Mouse (Mus musculus): ENCODE data around the gene Rbm20. TPM values are rescaled to one million over a fixed set of nuclear protein-coding genes. Genes with fewer than 3 reads are reported as not detected.

Gene Rbm20
- polyA plus RNA-seq, 1 experiment = not detected

GRCm38 (mm10) chr19:53786239-53786638 lies 109.1 kb downstream of the Rbm20 start:
- H3K4me3 ChIP-seq (ENCODE audit: insufficient read depth, low read depth, low read length) = no peak overlapping the region
- no peak overlapping the region for H3K27ac ChIP-seq (ENCODE audit: insufficient read depth, low read depth, low read length)
- no peaks in the 10 kb centered on the region for H3K4me1 ChIP-seq (ENCODE audit: control insufficient read depth, insufficient read depth, low read length)
- 36% methylated on average over 2 of the region's 2 CpGs for WGBS
- TF ChIP-seq CTCF (IDR thresholded peaks at IDR 0.05; ENCODE audit: insufficient read depth, low read depth, low read length) (no peak), POLR2A (IDR thresholded peaks at IDR 0.05; ENCODE audit: insufficient read depth, low read depth, low read length) (no peak)

- H3K27ac ChIP-seq (ENCODE audit: insufficient read depth, low read depth, low read length) = no peak overlapping the region
- no peak for TF ChIP-seq CTCF (IDR thresholded peaks at IDR 0.05; ENCODE audit: insufficient read depth, low read depth, low read length)
- TF ChIP-seq POLR2A (IDR thresholded peaks at IDR 0.05; ENCODE audit: insufficient read depth, low read depth, low read length) = no peak
- peaks cover 5% of the 10 kb centered on the region for H3K4me1 ChIP-seq (ENCODE audit: control insufficient read depth, insufficient read depth, low read length)
- WGBS = 55% methylated on average over 5 of the region's 5 CpGs
- no peak overlapping the region for H3K4me3 ChIP-seq (ENCODE audit: insufficient read depth, low read depth, low read length)
These were observed 109.7 kb downstream of the Rbm20 start for GRCm38 (mm10) chr19:53786836-53787235.

- Histone ChIP-seq H3K4me1 (ENCODE audit: control insufficient read depth, insufficient read depth, low read length) (peaks cover 14% of the 10 kb centered on the region), H3K27ac (ENCODE audit: insufficient read depth, low read depth, low read length) (no peak overlapping the region), H3K4me3 (ENCODE audit: insufficient read depth, low read depth, low read length) (no peak overlapping the region)
- no peak for TF ChIP-seq CTCF (IDR thresholded peaks at IDR 0.05; ENCODE audit: insufficient read depth, low read depth, low read length)
- WGBS = 93% methylated on average over 14 of the region's 14 CpGs
These were observed 111.7 kb downstream of the Rbm20 start for GRCm38 (mm10) chr19:53788621-53789331.

GRCm38 (mm10) chr19:53789571-53789970 lies 112.5 kb downstream of the Rbm20 start:
- Histone ChIP-seq H3K4me3 (ENCODE audit: insufficient read depth, low read depth, low read length) (no peak overlapping the region), H3K4me1 (ENCODE audit: control insufficient read depth, insufficient read depth, low read length) (peaks cover 14% of the 10 kb centered on the region), H3K27ac (ENCODE audit: insufficient read depth, low read depth, low read length) (no peak overlapping the region)
- TF ChIP-seq CTCF (IDR thresholded peaks at IDR 0.05; ENCODE audit: insufficient read depth, low read depth, low read length) (no peak), POLR2A (IDR thresholded peaks at IDR 0.05; ENCODE audit: insufficient read depth, low read depth, low read length) (no peak)
- WGBS = 77% methylated on average over 7 of the region's 7 CpGs

- 48% methylated on average over 20 of the region's 20 CpGs for WGBS
- Histone ChIP-seq H3K4me1 (ENCODE audit: control insufficient read depth, insufficient read depth, low read length) (peaks cover 14% of the 10 kb centered on the region), H3K27ac (ENCODE audit: insufficient read depth, low read depth, low read length) (no peak overlapping the region), H3K4me3 (ENCODE audit: insufficient read depth, low read depth, low read length) (no peak overlapping the region)
- TF ChIP-seq POLR2A (IDR thresholded peaks at IDR 0.05; ENCODE audit: insufficient read depth, low read depth, low read length) = no peak
- TF ChIP-seq CTCF (IDR thresholded peaks at IDR 0.05; ENCODE audit: insufficient read depth, low read depth, low read length) = no peak
These were observed 114.9 kb downstream of the Rbm20 start for GRCm38 (mm10) chr19:53791751-53792720.

- Histone ChIP-seq H3K4me1 (ENCODE audit: control insufficient read depth, insufficient read depth, low read length) (peaks cover 14% of the 10 kb centered on the region), H3K27ac (ENCODE audit: insufficient read depth, low read depth, low read length) (no peak overlapping the region), H3K4me3 (ENCODE audit: insufficient read depth, low read depth, low read length) (no peak overlapping the region)
- WGBS = 92% methylated on average over 37 of the region's 37 CpGs
- TF ChIP-seq POLR2A (IDR thresholded peaks at IDR 0.05; ENCODE audit: insufficient read depth, low read depth, low read length) = no peak
- no peak for TF ChIP-seq CTCF (IDR thresholded peaks at IDR 0.05; ENCODE audit: insufficient read depth, low read depth, low read length)
These were observed 116.1 kb downstream of the Rbm20 start for GRCm38 (mm10) chr19:53792976-53793897.

- WGBS = 85% methylated on average over 23 of the region's 23 CpGs
- H3K4me1 ChIP-seq (ENCODE audit: control insufficient read depth, insufficient read depth, low read length) = peaks cover 14% of the 10 kb centered on the region
- no peak overlapping the region for H3K27ac ChIP-seq (ENCODE audit: insufficient read depth, low read depth, low read length)
- H3K4me3 ChIP-seq (ENCODE audit: insufficient read depth, low read depth, low read length) = no peak overlapping the region
- TF ChIP-seq CTCF (IDR thresholded peaks at IDR 0.05; ENCODE audit: insufficient read depth, low read depth, low read length) (no peak), POLR2A (IDR thresholded peaks at IDR 0.05; ENCODE audit: insufficient read depth, low read depth, low read length) (no peak)
These were observed 117.1 kb downstream of the Rbm20 start for GRCm38 (mm10) chr19:53793994-53794890.

- TF ChIP-seq POLR2A (IDR thresholded peaks at IDR 0.05; ENCODE audit: insufficient read depth, low read depth, low read length) (no peak), CTCF (IDR thresholded peaks at IDR 0.05; ENCODE audit: insufficient read depth, low read depth, low read length) (no peak)
- 89% methylated on average over 4 of the region's 4 CpGs for WGBS
- peaks cover 18% of the 10 kb centered on the region for H3K4me1 ChIP-seq (ENCODE audit: control insufficient read depth, insufficient read depth, low read length)
These were observed 117.9 kb downstream of the Rbm20 start for GRCm38 (mm10) chr19:53794996-53795395.

More at GRCm38 (mm10) chr19:53794996-53795395, 117.9 kb downstream of the Rbm20 start:
- Histone ChIP-seq H3K27ac (ENCODE audit: insufficient read depth, low read depth, low read length) (no peak overlapping the region), H3K4me3 (ENCODE audit: insufficient read depth, low read depth, low read length) (no peak overlapping the region)
